Mouse (Mus musculus): ENCODE results near the gene Ncoa7. TPM values are rescaled to one million over a fixed set of nuclear protein-coding genes. Genes with fewer than 3 reads are reported as not detected.
A peak's percentile ranks its signal among the peaks of the same experiment; 100 is the strongest.

Gene Ncoa7
- polyA plus RNA-seq, 1 experiment from 2014 or later: 12.4 TPM

DNA sequence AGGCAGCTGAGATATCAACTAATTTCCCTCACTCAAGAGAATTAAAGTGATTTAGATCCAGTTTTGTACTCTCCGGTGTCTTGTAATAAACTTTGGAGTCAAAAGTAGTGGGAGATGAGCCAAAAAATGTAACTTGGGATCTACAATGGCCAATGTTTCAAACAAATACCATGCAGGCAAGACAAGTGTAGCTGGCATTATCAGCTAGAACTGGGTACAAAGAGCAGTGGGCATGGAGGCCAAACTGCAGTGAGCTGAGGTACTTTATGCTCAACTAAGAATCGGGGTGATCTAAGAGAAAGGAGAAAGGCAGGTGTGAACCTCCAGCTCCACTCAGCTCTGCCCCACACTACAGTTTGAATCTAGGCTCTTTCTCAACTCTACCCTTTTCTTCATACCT is 28.7 kb downstream of the Ncoa7 start:
- Histone ChIP-seq H3K27ac (ENCODE audit: low read length) (no peak overlapping the region), H3K4me3 (ENCODE audit: low read depth, low read length) (no peak overlapping the region), H3K4me1 (ENCODE audit: control insufficient read depth, low read depth, low read length) (no peaks in the 10 kb centered on the region; the same call in none of the 2 replicates), H3K4me2 (ENCODE audit: low read depth, low read length) (no peak overlapping the region), H3K9ac (ENCODE audit: low read depth, low read length) (no peak overlapping the region), H3K36me3 (ENCODE audit: control insufficient read depth, insufficient read depth) (peaks cover 5% of the 10 kb centered on the region), H3K9me3 (replicated peaks; ENCODE audit: control insufficient read depth, low read length) (no peaks in the 10 kb centered on the region), H3K27me3 (ENCODE audit: control insufficient read depth, insufficient read depth, low read depth, low read length) (no peaks in the 10 kb centered on the region)
- 89% methylated on average over 2 of the region's 2 CpGs for WGBS (ENCODE audit: insufficient replicate concordance)
- ATAC-seq (ENCODE audit: low read depth): no peak

GRCm38 (mm10) chr10:30773181-30773580 is 29.9 kb downstream of the Ncoa7 start:
- Histone ChIP-seq H3K4me1 (ENCODE audit: control insufficient read depth, low read depth, low read length) (no peaks in the 10 kb centered on the region; the same call in none of the 2 replicates), H3K27me3 (ENCODE audit: control insufficient read depth, insufficient read depth, low read depth, low read length) (no peaks in the 10 kb centered on the region), H3K4me3 (ENCODE audit: low read depth, low read length) (no peak overlapping the region), H3K36me3 (ENCODE audit: control insufficient read depth, insufficient read depth) (peaks cover 5% of the 10 kb centered on the region), H3K9me3 (replicated peaks; ENCODE audit: control insufficient read depth, low read length) (no peaks in the 10 kb centered on the region), H3K9ac (ENCODE audit: low read depth, low read length) (no peak overlapping the region), H3K27ac (ENCODE audit: low read length) (no peak overlapping the region), H3K4me2 (ENCODE audit: low read depth, low read length) (no peak overlapping the region)
- no peak for ATAC-seq (ENCODE audit: low read depth)
- WGBS (ENCODE audit: insufficient replicate concordance): 76% methylated on average over 5 of the region's 5 CpGs

DNA sequence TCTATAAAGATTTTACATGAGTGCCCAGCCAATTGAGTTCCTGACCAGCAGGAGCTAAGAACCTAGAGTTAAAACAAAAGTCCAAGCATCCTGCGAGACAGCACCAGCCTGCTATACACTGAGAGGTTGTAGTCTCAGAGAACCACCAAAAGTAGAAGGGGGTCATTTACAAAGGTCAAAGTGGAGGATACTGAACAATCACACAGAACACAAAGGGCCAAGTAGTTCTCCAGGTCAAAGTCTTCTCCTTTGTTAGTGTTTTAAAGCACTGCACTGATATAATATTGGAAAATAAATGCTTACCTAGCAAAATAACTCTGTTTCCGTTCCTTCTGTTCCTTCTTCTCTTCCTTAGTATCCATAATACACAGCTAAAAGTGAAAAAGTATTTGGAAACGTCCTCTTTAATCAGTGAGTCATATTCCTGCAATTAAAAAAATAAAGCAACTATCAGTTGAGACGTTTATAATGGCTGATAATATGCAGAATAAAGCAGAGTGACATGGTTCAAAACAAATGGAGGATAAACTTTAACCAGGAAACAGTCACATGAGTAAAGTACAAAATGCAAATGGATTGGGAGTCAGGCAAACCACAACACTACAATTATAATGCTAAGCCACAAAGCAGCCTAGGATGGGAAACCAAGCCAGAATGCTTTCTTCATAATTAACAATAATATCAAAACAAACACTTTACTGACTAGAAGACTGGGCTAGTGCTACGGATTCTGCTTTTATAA is 31.5 kb downstream of the Ncoa7 start:
- peaks cover 5% of the 10 kb centered on the region for H3K36me3 ChIP-seq (ENCODE audit: control insufficient read depth, insufficient read depth)
- 75% methylated on average over 5 of the region's 5 CpGs for WGBS (ENCODE audit: insufficient replicate concordance)
- no peak overlapping the region for H3K27ac ChIP-seq (ENCODE audit: low read length)
- no peak overlapping the region for H3K4me2 ChIP-seq (ENCODE audit: low read depth, low read length)
- H3K9me3 ChIP-seq (replicated peaks; ENCODE audit: control insufficient read depth, low read length): no peaks in the 10 kb centered on the region
- no peak overlapping the region for H3K4me3 ChIP-seq (ENCODE audit: low read depth, low read length)
- no peak for ATAC-seq (ENCODE audit: low read depth)
- H3K9ac ChIP-seq (ENCODE audit: low read depth, low read length): no peak overlapping the region
- no peaks in the 10 kb centered on the region for H3K27me3 ChIP-seq (ENCODE audit: control insufficient read depth, insufficient read depth, low read depth, low read length)
- no peaks in the 10 kb centered on the region; the same call in 1 of the 2 replicates for H3K4me1 ChIP-seq (ENCODE audit: control insufficient read depth, low read depth, low read length)

- no peaks in the 10 kb centered on the region for H3K9me3 ChIP-seq (replicated peaks; ENCODE audit: control insufficient read depth, low read length)
- peaks cover 11% of the 10 kb centered on the region for H3K4me1 ChIP-seq (ENCODE audit: control insufficient read depth, low read depth, low read length)
- no peak overlapping the region for H3K4me3 ChIP-seq (ENCODE audit: low read depth, low read length)
- WGBS (ENCODE audit: insufficient replicate concordance): 91% methylated on average over 1 of the region's 1 CpGs
- no peak for ATAC-seq (ENCODE audit: low read depth)
- no peaks in the 10 kb centered on the region for H3K27me3 ChIP-seq (ENCODE audit: control insufficient read depth, insufficient read depth, low read depth, low read length)
- no peak overlapping the region for H3K27ac ChIP-seq (ENCODE audit: low read length)
- H3K4me2 ChIP-seq (ENCODE audit: low read depth, low read length): no peak overlapping the region
- peaks cover 5% of the 10 kb centered on the region for H3K36me3 ChIP-seq (ENCODE audit: control insufficient read depth, insufficient read depth)
- H3K9ac ChIP-seq (ENCODE audit: low read depth, low read length): no peak overlapping the region
Measured at GRCm38 (mm10) chr10:30768820-30769219, 34.3 kb downstream of the Ncoa7 start.

GRCm38 (mm10) chr10:30768250-30768649 is 34.9 kb downstream of the Ncoa7 start:
- no peak for ATAC-seq (ENCODE audit: low read depth)
- H3K9ac ChIP-seq (ENCODE audit: low read depth, low read length): no peak overlapping the region

GRCm38 (mm10) chr10:30763179-30763770 is 39.9 kb downstream of the Ncoa7 start:
- Histone ChIP-seq H3K4me3 (ENCODE audit: low read depth, low read length) (no peak overlapping the region), H3K4me2 (ENCODE audit: low read depth, low read length) (peak overlapping the region; percentile 36), H3K9ac (ENCODE audit: low read depth, low read length) (peak overlapping the region; percentile 57), H3K9me3 (replicated peaks; ENCODE audit: control insufficient read depth, low read length) (peaks cover 4% of the 10 kb centered on the region), H3K27ac (ENCODE audit: low read length) (peak overlapping the region; percentile 99), H3K4me1 (ENCODE audit: control insufficient read depth, low read depth, low read length) (peaks cover 38% of the 10 kb centered on the region), H3K27me3 (ENCODE audit: control insufficient read depth, insufficient read depth, low read depth, low read length) (no peaks in the 10 kb centered on the region), H3K36me3 (ENCODE audit: control insufficient read depth, insufficient read depth) (peaks cover 3% of the 10 kb centered on the region)
- 18% methylated on average over 8 of the region's 8 CpGs for WGBS (ENCODE audit: insufficient replicate concordance)
- ATAC-seq (ENCODE audit: low read depth): peak; percentile 99

More at GRCm38 (mm10) chr10:30768250-30768649, 34.9 kb downstream of the Ncoa7 start:
- Histone ChIP-seq H3K27me3 (ENCODE audit: control insufficient read depth, insufficient read depth, low read depth, low read length) (no peaks in the 10 kb centered on the region), H3K4me1 (ENCODE audit: control insufficient read depth, low read depth, low read length) (peaks cover 15% of the 10 kb centered on the region), H3K4me3 (ENCODE audit: low read depth, low read length) (no peak overlapping the region), H3K4me2 (ENCODE audit: low read depth, low read length) (no peak overlapping the region), H3K9me3 (replicated peaks; ENCODE audit: control insufficient read depth, low read length) (no peaks in the 10 kb centered on the region), H3K27ac (ENCODE audit: low read length) (no peak overlapping the region), H3K36me3 (ENCODE audit: control insufficient read depth, insufficient read depth) (peaks cover 5% of the 10 kb centered on the region)
- WGBS (ENCODE audit: insufficient replicate concordance): 75% methylated on average over 3 of the region's 3 CpGs

DNA sequence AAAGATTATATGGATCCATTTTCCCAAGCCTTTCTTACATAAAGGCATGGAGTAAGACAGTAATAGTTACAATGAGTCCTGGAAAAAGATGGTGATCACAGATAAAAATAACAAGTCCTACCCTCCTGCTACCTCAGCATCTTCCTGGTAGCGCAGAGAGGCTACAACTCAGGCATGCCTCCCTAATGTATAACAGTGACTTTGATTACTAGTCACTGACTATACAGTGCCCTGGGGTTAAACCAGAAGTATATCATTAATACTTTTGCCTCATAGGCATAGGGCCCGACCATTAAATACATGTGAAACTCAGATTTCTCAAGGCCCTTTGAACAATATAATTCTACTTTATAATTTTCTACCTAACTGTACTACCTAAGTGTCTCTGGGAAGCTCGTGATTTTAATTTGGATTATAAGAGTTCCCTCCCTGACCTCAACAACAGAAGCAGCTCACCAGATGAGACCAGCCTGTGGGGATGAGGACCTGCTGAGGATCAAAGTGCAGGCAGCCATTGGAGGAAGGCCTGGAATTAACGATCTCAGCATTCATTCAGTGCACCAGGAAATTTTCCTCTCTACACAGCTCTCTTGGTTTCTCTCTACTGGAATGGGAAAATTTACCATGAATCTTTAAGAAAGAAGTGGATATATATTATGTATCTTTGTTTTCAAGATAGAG is 40.7 kb downstream of the Ncoa7 start:
- H3K4me3 ChIP-seq (ENCODE audit: low read depth, low read length): no peak overlapping the region
- H3K4me1 ChIP-seq (ENCODE audit: control insufficient read depth, low read depth, low read length): peaks cover 38% of the 10 kb centered on the region
- H3K36me3 ChIP-seq (ENCODE audit: control insufficient read depth, insufficient read depth): peaks cover 6% of the 10 kb centered on the region
- H3K4me2 ChIP-seq (ENCODE audit: low read depth, low read length): peak overlapping the region; percentile 36
- H3K9ac ChIP-seq (ENCODE audit: low read depth, low read length): peak overlapping the region; percentile 57
- H3K9me3 ChIP-seq (replicated peaks; ENCODE audit: control insufficient read depth, low read length): peaks cover 4% of the 10 kb centered on the region
- H3K27ac ChIP-seq (ENCODE audit: low read length): peak overlapping the region; percentile 99
- 68% methylated on average over 4 of the region's 4 CpGs for WGBS (ENCODE audit: insufficient replicate concordance)
- ATAC-seq (ENCODE audit: low read depth): no peak
- H3K27me3 ChIP-seq (ENCODE audit: control insufficient read depth, insufficient read depth, low read depth, low read length): no peaks in the 10 kb centered on the region

GRCm38 (mm10) chr10:30759360-30760147 is 43.6 kb downstream of the Ncoa7 start:
- H3K27me3 ChIP-seq (ENCODE audit: control insufficient read depth, insufficient read depth, low read depth, low read length): no peaks in the 10 kb centered on the region
- 79% methylated on average over 8 of the region's 8 CpGs for WGBS (ENCODE audit: insufficient replicate concordance)
- H3K9me3 ChIP-seq (replicated peaks; ENCODE audit: control insufficient read depth, low read length): peaks cover 4% of the 10 kb centered on the region
- no peak overlapping the region for H3K27ac ChIP-seq (ENCODE audit: low read length)
- no peak overlapping the region for H3K9ac ChIP-seq (ENCODE audit: low read depth, low read length)
- H3K4me1 ChIP-seq (ENCODE audit: control insufficient read depth, low read depth, low read length): peaks cover 47% of the 10 kb centered on the region
- no peak overlapping the region for H3K4me3 ChIP-seq (ENCODE audit: low read depth, low read length)
- ATAC-seq (ENCODE audit: low read depth): no peak
- H3K36me3 ChIP-seq (ENCODE audit: control insufficient read depth, insufficient read depth): peaks cover 6% of the 10 kb centered on the region
- H3K4me2 ChIP-seq (ENCODE audit: low read depth, low read length): no peak overlapping the region

All from liver, embryonic 16.5 days (tissue).